Comparison of ENCODE assay signal across 21 mouse cellular contexts in the genomic region with DNA sequence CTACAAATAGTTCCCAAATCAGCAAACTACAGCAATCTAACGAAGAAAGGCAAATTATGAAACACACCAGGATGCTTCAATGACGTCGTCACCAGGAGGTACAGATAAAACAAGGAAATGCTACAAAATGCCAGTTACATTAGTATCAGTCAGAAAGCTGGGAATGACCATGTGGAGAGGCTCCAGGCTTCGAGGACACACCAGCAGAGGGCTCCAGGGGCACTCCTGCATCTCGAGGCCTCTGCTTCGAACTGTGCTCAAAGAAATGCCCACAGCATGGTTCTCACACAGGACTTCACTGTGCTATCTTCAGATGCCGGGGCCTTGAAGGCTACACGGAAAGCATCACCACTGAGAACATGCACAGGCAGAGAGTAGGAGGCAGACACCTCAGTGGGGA.
DNase-seq lines count a peak whose midpoint lies in the region; ATAC-seq and TF ChIP-seq lines count a peak whose summit lies in the region.
"Had no signal": no experiment of that assay in that cellular context is flagged by ENCODE, and none has a peak within 500 bp of the region (broad histone marks: within the 10 kb centered on the region; RNA-seq: fewer than 3 reads in every experiment).

No protein-coding gene starts in this region.

- no peak for ATAC-seq in liver, embryonic 14.5 days (ENCODE audit: insufficient read depth)
- ATAC-seq: CD4-positive, CD25-positive, alpha-beta regulatory T cell, adult 4 months; forebrain, embryonic 16.5 days had no signal

- H3K9ac ChIP-seq in liver, embryonic 14.5 days (replicated peaks) = no peak overlapping the region
- H3K9ac ChIP-seq: embryonic facial prominence, embryonic 12.5 days; hindbrain, embryonic 14.5 days; liver, embryonic 15.5 days; stomach, embryonic 15.5 days had no signal

- H3K36me3 ChIP-seq in liver, embryonic 14.5 days (replicated peaks; ENCODE audit: control insufficient read depth, insufficient read depth, low read depth) = no peaks in the 10 kb centered on the region; the same call in 1 of the 2 replicates
- H3K36me3 ChIP-seq: stomach, embryonic 15.5 days had no signal

- H3K4me3 ChIP-seq in gastrocnemius, adult 2 months = no peak overlapping the region
- no peak overlapping the region for H3K4me3 ChIP-seq in left cerebral cortex, adult 2 months
- H3K4me3 ChIP-seq in liver, embryonic 14.5 days (ENCODE audit: insufficient read depth in 1 of 2, low read depth in 2 of 2, low read length in 2 of 2) = no peak overlapping the region
- H3K4me3 ChIP-seq: embryonic facial prominence, embryonic 12.5 days; liver, embryonic 15.5 days; stomach, embryonic 15.5 days had no signal

- peak; percentile 36 for TF ChIP-seq CTCF in gastrocnemius, adult 2 months (IDR thresholded peaks at IDR 0.05)
- TF ChIP-seq CTCF in left cerebral cortex, adult 2 months (IDR thresholded peaks at IDR 0.05) = peak; percentile 50
- peak; percentile 31 for TF ChIP-seq CTCF in liver, embryonic 14.5 days (IDR thresholded peaks at IDR 0.05; ENCODE audit: low read depth)

- H3K4me2 ChIP-seq in liver, embryonic 14.5 days (ENCODE audit: low read depth) = no peak overlapping the region
- H3K4me2 ChIP-seq: embryonic facial prominence, embryonic 12.5 days; hindbrain, embryonic 14.5 days; liver, embryonic 15.5 days; stomach, embryonic 15.5 days had no signal

- TF ChIP-seq EP300 in liver, embryonic 14.5 days (IDR thresholded peaks at IDR 0.05; ENCODE audit: low read depth) = no peak

- 69% methylated on average over 8 of the region's 8 CpGs for WGBS in liver, embryonic 14.5 days (ENCODE audit: insufficient replicate concordance)

- DNase-seq in cerebellum, adult 18-20 months = peak; percentile 44 to 53
- no peak for DNase-seq in cerebellum, postnatal 4 days (ENCODE audit: low spot score in 2 of 2)
- DNase-seq in gastrocnemius, adult 2 months = no peak
- no peak for DNase-seq in gastrocnemius, postnatal 36 days
- DNase-seq in left cerebral cortex, adult 2 months (ENCODE audit: extremely low spot score in 1 of 2, low spot score in 2 of 2) = no peak
- DNase-seq in left cerebral cortex, postnatal 14 days (ENCODE audit: low spot score in 2 of 2) = no peak
- DNase-seq in liver, embryonic 14.5 days (ENCODE audit: low read depth in 3 of 3, low spot score in 3 of 3) = no peak
- DNase-seq in c-Kit-positive CD71-positive TER-119-positive erythroid progenitor cells, embryonic 14.5 days (ENCODE audit: low spot score) = no peak
- DNase-seq: adrenal gland, adult 2 months; gastrocnemius, postnatal 10 days; heart, postnatal 10 days; kidney, adult 18-20 months; layer of hippocampus, postnatal 36 days; left cerebral cortex, postnatal 4 days; lung, postnatal 14 days had no signal

- no peaks in the 10 kb centered on the region for H3K4me1 ChIP-seq in liver, embryonic 14.5 days (replicated peaks; ENCODE audit: control insufficient read depth in 2 of 2, insufficient read depth in 2 of 2, low read length in 1 of 2)
- H3K4me1 ChIP-seq: stomach, embryonic 15.5 days had no signal

- H3K27ac ChIP-seq in gastrocnemius, adult 2 months = no peak overlapping the region
- H3K27ac ChIP-seq in left cerebral cortex, adult 2 months = no peak overlapping the region
- H3K27ac ChIP-seq in liver, embryonic 14.5 days = no peak overlapping the region
- H3K27ac ChIP-seq: embryonic facial prominence, embryonic 12.5 days; hindbrain, embryonic 14.5 days; liver, embryonic 15.5 days; stomach, embryonic 15.5 days had no signal

- no peaks in the 10 kb centered on the region for H3K9me3 ChIP-seq in liver, embryonic 14.5 days (ENCODE audit: control insufficient read depth, low read length)
- H3K9me3 ChIP-seq: embryonic facial prominence, embryonic 12.5 days; liver, embryonic 15.5 days; stomach, embryonic 15.5 days had no signal

- intact Hi-C loops in gastrocnemius, adult 2 months (cut with DNase I) = loop anchor here (5.0 kb wide), 1 partner anchor 71 kb away; no protein-coding TSS in a partner anchor
- intact Hi-C loops in gastrocnemius, postnatal 36 days (cut with DNase I) = loop anchor here (5.0 kb wide), 1 partner anchor 66 kb away; a partner anchor contains a TSS
- intact Hi-C loops in left cerebral cortex, adult 2 months (cut with DNase I) = loop anchor here (5.0 kb wide), 1 partner anchor 66 kb away; a partner anchor contains a TSS
- intact Hi-C loops in left cerebral cortex, postnatal 14 days (cut with DNase I) = no loop called here

- no peaks in the 10 kb centered on the region for H3K27me3 ChIP-seq in liver, embryonic 14.5 days (ENCODE audit: control insufficient read depth, insufficient read depth, low read length)
- H3K27me3 ChIP-seq: embryonic facial prominence, embryonic 12.5 days; liver, embryonic 15.5 days; stomach, embryonic 15.5 days had no signal

Comparison
In these comparisons a context has a peak if more than half of its experiments do, and no peak if none do; other contexts are left out.
1. DNase-seq: peak in cerebellum, adult 18-20 months (2 of 2); none in cerebellum, postnatal 4 days (0 of 2), gastrocnemius, adult 2 months (single experiment), gastrocnemius, postnatal 36 days (0 of 2), left cerebral cortex, adult 2 months (0 of 2), left cerebral cortex, postnatal 14 days (0 of 2), liver, embryonic 14.5 days (0 of 3) and c-Kit-positive CD71-positive TER-119-positive erythroid progenitor cells, embryonic 14.5 days (single experiment).
2. Peak in every context shown above with its lines, with median percentiles within 50 percentile points of each other: CTCF ChIP-seq.